Mouse (Mus musculus) hindbrain, postnatal 0 days (tissue): ENCODE data around the gene Uroc1. TPM values are rescaled to one million over a fixed set of nuclear protein-coding genes. Genes with fewer than 3 reads are reported as not detected.

ENCODE experiments used
- ATAC-seq: fragments of 200-750 bp; cut with Nextera tagmentation; 2 replicates; pipeline ENCODE4 v1.8.0; 2017; ENCODE audit warnings: mild to moderate bottlenecking, moderate TSS enrichment, moderate library complexity
- DNase-seq: peaks from one replicate; pipeline ENCODE4 v3.0.0-alpha.2; 2015; ENCODE audit warnings: low spot score
- H3K27ac ChIP-seq: fragments of 300-500 bp; sonication (generic); 2 replicates; pipeline ENCODE4 v1.5.1; 2014; ENCODE audit warnings: mild to moderate bottlenecking
- H3K27me3 ChIP-seq: fragments of 300-500 bp; sonication (generic); 2 replicates; pipeline ENCODE4 v1.6.1; 2014; ENCODE audit warnings: low read length, mixed read lengths; ENCODE audit not compliant: insufficient read depth
- H3K36me3 ChIP-seq: fragments of 300-500 bp; sonication (generic); 2 replicates; pipeline ENCODE4 v1.6.1; 2014; ENCODE audit warnings: low read length, mixed read lengths; ENCODE audit not compliant: insufficient read depth
- H3K4me1 ChIP-seq: fragments of 300-500 bp; sonication (generic); 2 replicates; pipeline ENCODE4 v1.6.1; 2014; ENCODE audit warnings: antibody characterized with exemption, low read length, mixed read lengths; ENCODE audit not compliant: insufficient read depth
- H3K4me2 ChIP-seq: fragments of 300-500 bp; sonication (generic); 2 replicates; pipeline ENCODE4 v1.6.1; 2014; ENCODE audit warnings: low read depth, mild to moderate bottlenecking, low read length, moderate library complexity, mixed read lengths
- H3K4me3 ChIP-seq: fragments of 300-500 bp; sonication (generic); 2 replicates; pipeline ENCODE4 v1.5.1; 2014; ENCODE audit warnings: low read length
- H3K9ac ChIP-seq: fragments of 300-500 bp; sonication (generic); replicated peaks from 2 replicates; pipeline ENCODE4 v1.6.1; 2014; ENCODE audit warnings: mild to moderate bottlenecking, low read length, moderate library complexity, mixed read lengths
- H3K9me3 ChIP-seq: fragments of 300-500 bp; sonication (generic); 2 replicates; pipeline ENCODE4 v1.6.1; 2016; ENCODE audit warnings: low read length, mixed read lengths
- CTCF ChIP-seq: IDR thresholded peaks from 2 replicates; pipeline ENCODE4 v1.5.1; 2016; ENCODE audit warnings: antibody characterized with exemption, control low read depth, low read depth
- WGBS: fragments of 180-500 bp; shearing (Covaris S2); extraction: QIAGEN DNeasy Blood & Tissue Kit; methylation state at CpG from one replicate; pipeline ENCODE4 v1.1.7; 2014; 5-methylcytosine and 5-hydroxymethylcytosine counted together
- polyA plus RNA-seq: library from polyadenylated mRNA; unstranded; fragments of >200 nt; fragmentation: Nextera tagmentation; extraction: Ambion mirVana; gene quantifications from 2 replicates; pipeline ENCODE4 v1.2.1, GENCODE M21; 2015
- total RNA-seq: library from RNA; depleted of rRNA; stranded (reverse); fragments of >200 nt; gene quantifications from 2 replicates; pipeline ENCODE4 v1.2.3, GENCODE M21; 2014; rRNA removed

The Uroc1 gene
- total and polyA plus RNA-seq, 2 experiments from 2014 or later, result 0.04 TPM; not detected in 1

- H3K4me1 ChIP-seq, result no peaks in the 10 kb centered on the region
- no peak for DNase-seq
- peaks cover 47% of the 10 kb centered on the region for H3K36me3 ChIP-seq
- 78% methylated on average over 4 of the region's 4 CpGs for WGBS
- no peak overlapping the region for H3K4me3 ChIP-seq
- no peak for ATAC-seq
- no peak overlapping the region for H3K27ac ChIP-seq
- no peaks in the 10 kb centered on the region for H3K27me3 ChIP-seq
- H3K4me2 ChIP-seq, result no peak overlapping the region
- H3K9ac ChIP-seq, result no peak overlapping the region
- no peak for TF ChIP-seq CTCF
- no peaks in the 10 kb centered on the region for H3K9me3 ChIP-seq
Observed at GRCm38 (mm10) chr6:90390629-90391028, 57.5 kb downstream of the Uroc1 start.

GRCm38 (mm10) chr6:90393948-90394347 is 60.9 kb downstream of the Uroc1 start:
- WGBS, result 72% methylated on average over 3 of the region's 3 CpGs
- H3K27me3 ChIP-seq, result no peaks in the 10 kb centered on the region
- H3K4me1 ChIP-seq, result no peaks in the 10 kb centered on the region
- no peak overlapping the region for H3K4me3 ChIP-seq
- H3K9me3 ChIP-seq, result no peaks in the 10 kb centered on the region
- H3K9ac ChIP-seq, result no peak overlapping the region
- H3K36me3 ChIP-seq, result peaks cover 30% of the 10 kb centered on the region
- DNase-seq (no peak), ATAC-seq (no peak)
- no peak for TF ChIP-seq CTCF
- H3K27ac ChIP-seq, result no peak overlapping the region
- H3K4me2 ChIP-seq, result no peak overlapping the region

GRCm38 (mm10) chr6:90395751-90396150 is 62.7 kb downstream of the Uroc1 start:
- H3K9me3 ChIP-seq, result no peaks in the 10 kb centered on the region
- no peak overlapping the region for H3K4me2 ChIP-seq
- no peak overlapping the region for H3K4me3 ChIP-seq
- no peak for ATAC-seq
- no peaks in the 10 kb centered on the region for H3K4me1 ChIP-seq
- 94% methylated on average over 2 of the region's 2 CpGs for WGBS
- no peak overlapping the region for H3K9ac ChIP-seq
- DNase-seq, result no peak
- H3K27ac ChIP-seq, result no peak overlapping the region
- H3K27me3 ChIP-seq, result no peaks in the 10 kb centered on the region
- no peak for TF ChIP-seq CTCF
- H3K36me3 ChIP-seq, result peaks cover 28% of the 10 kb centered on the region

GRCm38 (mm10) chr6:90397291-90397690 is 64.2 kb downstream of the Uroc1 start:
- TF ChIP-seq CTCF, result no peak
- no peak overlapping the region for H3K9ac ChIP-seq
- H3K27ac ChIP-seq, result no peak overlapping the region
- WGBS, result 91% methylated on average over 3 of the region's 3 CpGs
- no peaks in the 10 kb centered on the region for H3K9me3 ChIP-seq
- H3K4me1 ChIP-seq, result no peaks in the 10 kb centered on the region
- H3K4me2 ChIP-seq, result no peak overlapping the region
- DNase-seq (no peak), ATAC-seq (no peak)
- H3K4me3 ChIP-seq, result no peak overlapping the region
- H3K36me3 ChIP-seq, result peaks cover 14% of the 10 kb centered on the region
- no peaks in the 10 kb centered on the region for H3K27me3 ChIP-seq

GRCm38 (mm10) chr6:90408632-90409031 is 75.5 kb downstream of the Uroc1 start:
- DNase-seq, result no peak
- Histone ChIP-seq H3K27me3 (no peaks in the 10 kb centered on the region), H3K36me3 (peaks cover 13% of the 10 kb centered on the region; the same call in 1 of the 2 replicates), H3K4me2 (no peak overlapping the region), H3K9me3 (no peaks in the 10 kb centered on the region), H3K9ac (no peak overlapping the region), H3K4me3 (no peak overlapping the region), H3K4me1 (no peaks in the 10 kb centered on the region), H3K27ac (no peak overlapping the region)
- no peak for TF ChIP-seq CTCF
- no peak for ATAC-seq

- WGBS, result 71% methylated on average over 1 of the region's 1 CpGs
- H3K4me3 ChIP-seq, result no peak overlapping the region
- H3K9me3 ChIP-seq, result no peaks in the 10 kb centered on the region
- TF ChIP-seq CTCF, result no peak
- H3K9ac ChIP-seq, result no peak overlapping the region
- no peak for ATAC-seq
- no peak overlapping the region for H3K27ac ChIP-seq
- H3K4me2 ChIP-seq, result no peak overlapping the region
- no peak for DNase-seq
- no peaks in the 10 kb centered on the region for H3K4me1 ChIP-seq
- H3K27me3 ChIP-seq, result no peaks in the 10 kb centered on the region
- H3K36me3 ChIP-seq, result no peaks in the 10 kb centered on the region
Observed at GRCm38 (mm10) chr6:90410972-90411371, 77.9 kb downstream of the Uroc1 start.

- Histone ChIP-seq H3K9ac (no peak overlapping the region), H3K4me2 (no peak overlapping the region), H3K27ac (no peak overlapping the region), H3K9me3 (no peaks in the 10 kb centered on the region), H3K4me1 (no peaks in the 10 kb centered on the region), H3K4me3 (no peak overlapping the region), H3K36me3 (no peaks in the 10 kb centered on the region), H3K27me3 (no peaks in the 10 kb centered on the region)
- TF ChIP-seq CTCF, result no peak
- DNase-seq, result no peak
- ATAC-seq, result no peak
- 82% methylated on average over 7 of the region's 7 CpGs for WGBS
Observed at GRCm38 (mm10) chr6:90411926-90412325, 78.8 kb downstream of the Uroc1 start.

Other genes starting within 250 kb of the Uroc1 start
- gene Vmn1r50, start 231.9 kb upstream of the Uroc1 start, total RNA-seq, result not detected in 2 replicates
- not detected in 2 replicates for gene Vmn1r50, start 231.9 kb upstream of the Uroc1 start, polyA plus RNA-seq
- not detected in 2 replicates for gene Vmn1r51, start 210.7 kb upstream of the Uroc1 start, total RNA-seq
- 0.06 TPM in 1 of 2 replicates, not detected in the other for gene Vmn1r51, start 210.7 kb upstream of the Uroc1 start, polyA plus RNA-seq
- not detected in 2 replicates for gene Vmn1r52, start 158.5 kb upstream of the Uroc1 start, total RNA-seq
- gene Vmn1r52, start 158.5 kb upstream of the Uroc1 start, polyA plus RNA-seq, result not detected in 2 replicates
- not detected in 2 replicates for gene V1ra8, start 130.5 kb upstream of the Uroc1 start, total RNA-seq
- not detected in 2 replicates for gene V1ra8, start 130.5 kb upstream of the Uroc1 start, polyA plus RNA-seq
- 1.2 TPM in 1 of 2 replicates, not detected in the other for gene Vmn1r53, start 108.8 kb upstream of the Uroc1 start, total RNA-seq
- not detected in 2 replicates for gene Vmn1r53, start 108.8 kb upstream of the Uroc1 start, polyA plus RNA-seq
- gene Vmn1r54, start 87.0 kb upstream of the Uroc1 start, total RNA-seq, result not detected in 2 replicates
- not detected in 2 replicates for gene Vmn1r54, start 87.0 kb upstream of the Uroc1 start, polyA plus RNA-seq
- gene BC048671, start 32.1 kb upstream of the Uroc1 start, total RNA-seq, result not detected in 2 replicates
- not detected in 2 replicates for gene BC048671, start 32.1 kb upstream of the Uroc1 start, polyA plus RNA-seq
- gene Chst13, start 8.1 kb upstream of the Uroc1 start, total RNA-seq, result 0.11 and 0.21 TPM in 2 replicates
- gene Chst13, start 8.1 kb upstream of the Uroc1 start, polyA plus RNA-seq, result 0.20 and 0.35 TPM in 2 replicates
- 45.7 and 49.7 TPM in 2 replicates for gene Zxdc, start 36.2 kb downstream of the Uroc1 start, total RNA-seq
- 7.4 and 7.8 TPM in 2 replicates for gene Zxdc, start 36.2 kb downstream of the Uroc1 start, polyA plus RNA-seq
- gene Cfap100, start 95.5 kb downstream of the Uroc1 start, total RNA-seq, result 4.2 and 29.4 TPM in 2 replicates
- gene Cfap100, start 95.5 kb downstream of the Uroc1 start, polyA plus RNA-seq, result 8.2 and 9.9 TPM in 2 replicates
- gene Klf15, start 129.3 kb downstream of the Uroc1 start, total RNA-seq, result 43.2 and 56.4 TPM in 2 replicates
- gene Klf15, start 129.3 kb downstream of the Uroc1 start, polyA plus RNA-seq, result 26.6 and 29.6 TPM in 2 replicates
- 168 and 214 TPM in 2 replicates for gene Aldh1l1, start 153.1 kb downstream of the Uroc1 start, total RNA-seq
- gene Aldh1l1, start 153.1 kb downstream of the Uroc1 start, polyA plus RNA-seq, result 131 and 145 TPM in 2 replicates